Mouse (Mus musculus) thymus, adult 2 months (tissue): ENCODE measurements around the gene Tomm40l. TPM values are rescaled to one million over a fixed set of nuclear protein-coding genes. Genes with fewer than 3 reads are reported as not detected.

ENCODE experiments used
- DNase-seq: peaks from one replicate; pipeline ENCODE4 v3.0.0; 2021
- H3K27ac ChIP-seq: fragments of 200-500 bp; 2 replicates; pipeline ENCODE4 v1.5.1; 2012; ENCODE audit warnings: low read length, control low read depth; ENCODE audit not compliant: control insufficient read depth, insufficient read depth
- H3K27me3 ChIP-seq: fragments of 200-500 bp; 2 replicates; pipeline ENCODE4 v1.6.1; 2012; ENCODE audit warnings: mild to moderate bottlenecking, low read length, moderate library complexity, mixed read lengths; ENCODE audit not compliant: control insufficient read depth, insufficient read depth
- H3K36me3 ChIP-seq: fragments of 200-500 bp; 2 replicates; pipeline ENCODE4 v1.6.1; 2012; ENCODE audit warnings: mild to moderate bottlenecking, low read length, moderate library complexity; ENCODE audit not compliant: control insufficient read depth, insufficient read depth
- H3K4me1 ChIP-seq: fragments of 200-500 bp; replicated peaks from 2 replicates; pipeline ENCODE4 v1.6.1; 2012; ENCODE audit warnings: low read length; ENCODE audit not compliant: control insufficient read depth, insufficient read depth
- H3K4me3 ChIP-seq: fragments of 200-500 bp; 2 replicates; pipeline ENCODE4 v1.5.1; 2012; ENCODE audit warnings: mild to moderate bottlenecking, low read length, control low read depth, moderate library complexity; ENCODE audit not compliant: control insufficient read depth, insufficient read depth
- CTCF ChIP-seq: fragments of 200-500 bp; IDR thresholded peaks from 2 replicates; pipeline ENCODE4 v1.5.1; 2012; ENCODE audit warnings: mild to moderate bottlenecking, control low read depth, low read length, moderate library complexity, borderline replicate concordance; ENCODE audit not compliant: control insufficient read depth, poor library complexity, insufficient read depth; ENCODE audit errors: extremely low read depth
- POLR2A ChIP-seq: fragments of 200-500 bp; IDR thresholded peaks from 2 replicates; pipeline ENCODE4 v1.6.1; 2012; ENCODE audit warnings: mild to moderate bottlenecking, low read length, control low read depth, moderate library complexity; ENCODE audit not compliant: control insufficient read depth, poor library complexity, insufficient read depth; ENCODE audit errors: extremely low read depth
- WGBS: fragments of 180-500 bp; shearing (Covaris S2); methylation state at CpG from one replicate; pipeline ENCODE4 v1.1.7; 2018; 5-methylcytosine and 5-hydroxymethylcytosine counted together
- polyA plus RNA-seq: library from polyadenylated mRNA; depleted of rRNA; stranded (reverse); fragments of >200 nt; gene quantifications from 2 replicates; pipeline ENCODE4 v1.2.3, GENCODE M21; 2012; rRNA removed

The Tomm40l gene
- polyA plus RNA-seq, 1 experiment, result 34.9 TPM

- 98% methylated on average over 8 of the region's 8 CpGs for WGBS
Measured at GRCm38 (mm10) chr1:171172779-171173178, 49.5 kb downstream of the Tomm40l start.

GRCm38 (mm10) chr1:171171138-171171537, 51.2 kb downstream of the Tomm40l start:
- Histone ChIP-seq H3K4me3 (no peak overlapping the region), H3K27me3 (no peaks in the 10 kb centered on the region), H3K36me3 (no peaks in the 10 kb centered on the region), H3K4me1 (no peaks in the 10 kb centered on the region), H3K27ac (no peak overlapping the region)
- TF ChIP-seq CTCF, result no peak
- no peak for TF ChIP-seq POLR2A
- no peak for DNase-seq
- WGBS, result 33% methylated on average over 3 of the region's 3 CpGs

More at GRCm38 (mm10) chr1:171172779-171173178, 49.5 kb downstream of the Tomm40l start:
- Histone ChIP-seq H3K4me3 (no peak overlapping the region), H3K27ac (no peak overlapping the region), H3K27me3 (no peaks in the 10 kb centered on the region), H3K4me1 (no peaks in the 10 kb centered on the region), H3K36me3 (no peaks in the 10 kb centered on the region)
- no peak for DNase-seq
- no peak for TF ChIP-seq CTCF
- TF ChIP-seq POLR2A, result no peak

- 82% methylated on average over 3 of the region's 3 CpGs for WGBS
- DNase-seq, result no peak
- Histone ChIP-seq H3K36me3 (no peaks in the 10 kb centered on the region), H3K27ac (no peak overlapping the region), H3K4me3 (no peak overlapping the region), H3K4me1 (no peaks in the 10 kb centered on the region), H3K27me3 (no peaks in the 10 kb centered on the region)
- TF ChIP-seq POLR2A (no peak), CTCF (no peak)
Measured at GRCm38 (mm10) chr1:171169913-171170312, 52.4 kb downstream of the Tomm40l start.

GRCm38 (mm10) chr1:171168906-171169305, 53.4 kb downstream of the Tomm40l start:
- no peak for DNase-seq

More at GRCm38 (mm10) chr1:171168906-171169305, 53.4 kb downstream of the Tomm40l start:
- no peak overlapping the region for H3K27ac ChIP-seq
- 91% methylated on average over 12 of the region's 12 CpGs for WGBS
- no peak for TF ChIP-seq CTCF
- H3K4me1 ChIP-seq, result no peaks in the 10 kb centered on the region
- H3K27me3 ChIP-seq, result no peaks in the 10 kb centered on the region
- no peak overlapping the region for H3K4me3 ChIP-seq
- no peaks in the 10 kb centered on the region for H3K36me3 ChIP-seq

Other genes starting within 250 kb of the Tomm40l start
- gene Fcgr2b, start 246.0 kb downstream of the Tomm40l start, polyA plus RNA-seq, result 14.7 and 16.4 TPM in 2 replicates
- 1.0 and 1.5 TPM in 2 replicates for gene Fcgr4, start 203.6 kb downstream of the Tomm40l start, polyA plus RNA-seq
- 16.6 and 20.7 TPM in 2 replicates for gene Fcgr3, start 157.6 kb downstream of the Tomm40l start, polyA plus RNA-seq
- 2.7 and 2.8 TPM in 2 replicates for gene Cfap126, start 108.6 kb downstream of the Tomm40l start, polyA plus RNA-seq
- gene Sdhc, start 71.9 kb downstream of the Tomm40l start, polyA plus RNA-seq, result 191 and 231 TPM in 2 replicates
- 1.1 and 7.4 TPM in 2 replicates for gene Mpz, start 71.8 kb downstream of the Tomm40l start, polyA plus RNA-seq
- 4.7 and 7.3 TPM in 2 replicates for gene Pcp4l1, start 26.2 kb downstream of the Tomm40l start, polyA plus RNA-seq
- 0.08 and 0.43 TPM in 2 replicates for gene Nr1i3, start 8.5 kb downstream of the Tomm40l start, polyA plus RNA-seq
- gene Apoa2, start 2.5 kb upstream of the Tomm40l start, polyA plus RNA-seq, result 1.8 and 49.4 TPM in 2 replicates
- 127 and 138 TPM in 2 replicates for gene Fcer1g, start 11.9 kb upstream of the Tomm40l start, polyA plus RNA-seq
- gene Adamts4, start 27.9 kb upstream of the Tomm40l start, polyA plus RNA-seq, result 0.73 and 0.90 TPM in 2 replicates
- 131 and 154 TPM in 2 replicates for gene Ndufs2, start 28.9 kb upstream of the Tomm40l start, polyA plus RNA-seq
- 97.0 and 98.9 TPM in 2 replicates for gene B4galt3, start 47.8 kb upstream of the Tomm40l start, polyA plus RNA-seq
- 71.5 and 78.5 TPM in 2 replicates for gene Ppox, start 58.7 kb upstream of the Tomm40l start, polyA plus RNA-seq
- 77.0 and 79.1 TPM in 2 replicates for gene Usp21, start 65.5 kb upstream of the Tomm40l start, polyA plus RNA-seq
- gene Ufc1, start 72.5 kb upstream of the Tomm40l start, polyA plus RNA-seq, result 18.5 and 20.2 TPM in 2 replicates
- gene Dedd, start 106.6 kb upstream of the Tomm40l start, polyA plus RNA-seq, result 60.8 and 61.5 TPM in 2 replicates
- 48.8 and 52.2 TPM in 2 replicates for gene Nit1, start 123.1 kb upstream of the Tomm40l start, polyA plus RNA-seq
- gene Pfdn2, start 123.2 kb upstream of the Tomm40l start, polyA plus RNA-seq, result 15.8 and 16.6 TPM in 2 replicates
- 0.39 and 0.69 TPM in 2 replicates for gene Klhdc9, start 138.3 kb upstream of the Tomm40l start, polyA plus RNA-seq
- gene Nectin4, start 147.6 kb upstream of the Tomm40l start, polyA plus RNA-seq, result 2.7 and 3.5 TPM in 2 replicates
- 128 and 141 TPM in 2 replicates for gene Arhgap30, start 166.4 kb upstream of the Tomm40l start, polyA plus RNA-seq
- gene Usf1, start 188.8 kb upstream of the Tomm40l start, polyA plus RNA-seq, result 177 and 184 TPM in 2 replicates
- 5.3 and 6.1 TPM in 2 replicates for gene Tstd1, start 196.4 kb upstream of the Tomm40l start, polyA plus RNA-seq
- 17.7 and 18.6 TPM in 2 replicates for gene F11r, start 215.0 kb upstream of the Tomm40l start, polyA plus RNA-seq